Mouse (Mus musculus) embryonic facial prominence, embryonic 14.5 days (tissue): ENCODE data around the gene Ccdc85a. TPM values are rescaled to one million over a fixed set of nuclear protein-coding genes. Genes with fewer than 3 reads are reported as not detected.

Experiments used
- ATAC-seq: fragments of 200-750 bp; cut with Nextera tagmentation; 2 replicates; pipeline ENCODE4 v1.8.0; 2017; ENCODE audit warnings: low read depth, moderate number of reproducible peaks, moderate TSS enrichment
- DNase-seq: peaks from one replicate; pipeline ENCODE4 v3.0.0-alpha.2; 2015; ENCODE audit warnings: low spot score
- H3K27ac ChIP-seq: fragments of 300-500 bp; sonication (generic); replicated peaks from 2 replicates; pipeline ENCODE4 v1.5.1; 2014; ENCODE audit warnings: low read depth, mild to moderate bottlenecking, low read length, moderate library complexity
- H3K27me3 ChIP-seq: fragments of 300-500 bp; sonication (generic); replicated peaks from 2 replicates; pipeline ENCODE4 v1.6.1; 2014; ENCODE audit warnings: low read length; ENCODE audit not compliant: control insufficient read depth, insufficient read depth
- H3K36me3 ChIP-seq: fragments of 300-500 bp; sonication (generic); 2 replicates; pipeline ENCODE4 v1.6.1; 2014; ENCODE audit warnings: low read length, mixed read lengths; ENCODE audit not compliant: control insufficient read depth, insufficient read depth
- H3K4me1 ChIP-seq: fragments of 300-500 bp; sonication (generic); 2 replicates; pipeline ENCODE4 v1.6.1; 2014; ENCODE audit warnings: antibody characterized with exemption, low read length; ENCODE audit not compliant: control insufficient read depth, insufficient read depth
- H3K4me2 ChIP-seq: fragments of 300-500 bp; sonication (generic); 2 replicates; pipeline ENCODE4 v1.6.1; 2014; ENCODE audit warnings: low read depth, mild to moderate bottlenecking, low read length, moderate library complexity, mixed read lengths
- H3K4me3 ChIP-seq: fragments of 300-500 bp; sonication (generic); 2 replicates; pipeline ENCODE4 v1.5.1; 2014; ENCODE audit warnings: low read depth, mild to moderate bottlenecking, low read length
- H3K9ac ChIP-seq: fragments of 300-500 bp; sonication (generic); 2 replicates; pipeline ENCODE4 v1.6.1; 2014; ENCODE audit warnings: low read depth, mild to moderate bottlenecking, low read length, moderate library complexity, mixed read lengths
- H3K9me3 ChIP-seq: fragments of 300-500 bp; sonication (generic); 2 replicates; pipeline ENCODE4 v1.6.1; 2016; ENCODE audit warnings: low read length; ENCODE audit not compliant: control insufficient read depth
- WGBS: fragments of 180-500 bp; shearing (Covaris S2); extraction: QIAGEN DNeasy Blood & Tissue Kit; methylation state at CpG from one replicate; pipeline ENCODE4 v1.1.7; 2014; 5-methylcytosine and 5-hydroxymethylcytosine counted together
- polyA plus RNA-seq: library from polyadenylated mRNA; unstranded; fragments of >200 nt; fragmentation: Nextera tagmentation; extraction: Ambion mirVana; gene quantifications from 2 replicates; pipeline ENCODE4 v1.2.1, GENCODE M21; 2014

Gene Ccdc85a
- 4.0 and 5.2 TPM in 2 replicates for polyA plus RNA-seq

DNA sequence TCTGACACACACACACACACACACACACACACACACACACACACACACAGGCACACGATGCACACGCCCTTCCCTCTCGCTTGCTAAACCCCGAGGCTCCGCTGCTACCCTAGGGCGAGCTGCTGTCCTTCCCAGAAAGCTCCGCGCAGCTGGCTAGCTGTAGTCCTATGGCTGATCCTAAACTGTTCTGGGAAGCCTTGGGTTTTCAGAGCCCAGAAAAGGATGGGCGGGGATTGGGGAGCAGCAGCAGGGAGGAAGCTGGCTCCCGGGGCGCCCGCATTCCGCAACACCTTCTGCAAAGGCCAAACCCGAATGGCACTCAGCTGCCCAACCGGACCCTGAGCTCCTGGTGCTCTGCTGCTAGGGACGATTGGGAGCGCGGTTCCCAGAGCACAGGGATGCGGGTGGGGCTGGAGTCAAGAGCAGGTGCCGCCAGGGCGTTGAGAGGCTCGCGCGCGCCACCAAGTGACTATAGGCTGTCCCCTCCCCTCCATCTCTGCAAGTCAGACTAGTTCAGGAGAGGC lies at the start of gene Ccdc85a:
Ccdc85a (minus strand) TSS at position 414 of the 524 bp plus-strand sequence.
- H3K4me3 ChIP-seq: peak within 1 kb of the TSS; percentile 58
- no peaks in the 10 kb centered on the region for H3K36me3 ChIP-seq
- no peaks in the 10 kb centered on the region for H3K9me3 ChIP-seq
- DNase-seq (peak; percentile 87), ATAC-seq (peak; percentile 96)
- peak within 1 kb of the TSS; percentile 98 for H3K4me2 ChIP-seq
- H3K27me3 ChIP-seq: peaks cover 19% of the 10 kb centered on the region
- under 1% methylated on average over 17 of the region's 25 CpGs for WGBS
- peak within 1 kb of the TSS; percentile 61 for H3K9ac ChIP-seq
- peaks cover 4% of the 10 kb centered on the region; the same call in 1 of the 2 replicates for H3K4me1 ChIP-seq
- no peak within 1 kb of the TSS for H3K27ac ChIP-seq

GRCm38 (mm10) chr11:28633571-28634125 lies 49.5 kb upstream of the Ccdc85a start:
- Histone ChIP-seq H3K27ac (no peak overlapping the region), H3K27me3 (no peaks in the 10 kb centered on the region), H3K36me3 (no peaks in the 10 kb centered on the region), H3K4me1 (no peaks in the 10 kb centered on the region), H3K9ac (no peak overlapping the region), H3K4me2 (no peak overlapping the region), H3K4me3 (no peak overlapping the region), H3K9me3 (no peaks in the 10 kb centered on the region)
- 6% methylated on average over 1 of the region's 1 CpGs for WGBS
- DNase-seq: peak; percentile 5
- no peak for ATAC-seq

DNA sequence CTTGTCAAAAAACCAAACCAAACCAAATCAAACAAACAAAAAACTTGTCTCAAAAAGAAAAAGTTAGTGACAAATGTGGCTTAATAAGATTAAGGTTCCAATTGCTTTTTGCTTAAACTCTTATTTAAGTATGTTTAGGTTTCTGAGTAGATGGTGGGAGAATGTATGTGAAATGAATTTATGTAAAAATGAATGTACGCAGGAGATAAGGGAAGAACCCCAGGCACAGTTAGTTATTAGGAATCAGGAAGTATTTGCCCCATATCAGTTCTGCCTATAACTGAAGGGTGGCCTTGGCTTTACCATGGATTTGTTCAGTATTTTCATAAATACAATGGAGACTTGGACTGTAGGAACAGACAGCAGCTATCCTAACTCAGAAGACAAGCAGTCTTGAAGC lies 49.0 kb upstream of the Ccdc85a start:
- Histone ChIP-seq H3K4me3 (no peak overlapping the region), H3K4me2 (no peak overlapping the region), H3K9me3 (no peaks in the 10 kb centered on the region), H3K4me1 (no peaks in the 10 kb centered on the region), H3K27ac (no peak overlapping the region), H3K9ac (no peak overlapping the region), H3K36me3 (no peaks in the 10 kb centered on the region), H3K27me3 (no peaks in the 10 kb centered on the region)
- ATAC-seq (no peak), DNase-seq (no peak)
- 88% methylated on average over 1 of the region's 1 CpGs for WGBS

DNA sequence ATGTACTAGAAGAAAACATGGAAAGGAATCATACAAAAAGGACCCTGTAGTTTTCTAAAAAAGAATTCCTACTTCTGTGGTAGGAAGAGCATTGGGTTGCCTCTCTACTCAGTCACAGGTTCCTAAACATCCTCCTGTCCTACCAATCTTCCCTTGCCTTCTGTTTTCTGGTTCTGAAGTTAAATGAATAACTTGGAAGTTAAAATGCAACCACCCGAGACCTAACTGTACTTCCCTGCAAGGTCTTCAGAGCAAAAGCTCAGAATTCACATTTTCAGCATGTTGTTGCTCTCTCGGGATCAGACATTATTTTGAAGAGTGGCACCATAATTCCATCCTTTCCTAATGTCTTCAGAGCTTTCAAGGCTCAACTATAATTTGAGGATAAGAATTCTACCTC lies 46.6 kb upstream of the Ccdc85a start:
- H3K4me3 ChIP-seq: no peak overlapping the region
- ATAC-seq (no peak), DNase-seq (no peak)
- H3K27me3 ChIP-seq: no peaks in the 10 kb centered on the region
- WGBS: 73% methylated on average over 2 of the region's 2 CpGs
- H3K27ac ChIP-seq: no peak overlapping the region
- H3K4me2 ChIP-seq: no peak overlapping the region
- no peaks in the 10 kb centered on the region for H3K4me1 ChIP-seq
- H3K9me3 ChIP-seq: no peaks in the 10 kb centered on the region
- H3K9ac ChIP-seq: no peak overlapping the region
- H3K36me3 ChIP-seq: no peaks in the 10 kb centered on the region

DNA sequence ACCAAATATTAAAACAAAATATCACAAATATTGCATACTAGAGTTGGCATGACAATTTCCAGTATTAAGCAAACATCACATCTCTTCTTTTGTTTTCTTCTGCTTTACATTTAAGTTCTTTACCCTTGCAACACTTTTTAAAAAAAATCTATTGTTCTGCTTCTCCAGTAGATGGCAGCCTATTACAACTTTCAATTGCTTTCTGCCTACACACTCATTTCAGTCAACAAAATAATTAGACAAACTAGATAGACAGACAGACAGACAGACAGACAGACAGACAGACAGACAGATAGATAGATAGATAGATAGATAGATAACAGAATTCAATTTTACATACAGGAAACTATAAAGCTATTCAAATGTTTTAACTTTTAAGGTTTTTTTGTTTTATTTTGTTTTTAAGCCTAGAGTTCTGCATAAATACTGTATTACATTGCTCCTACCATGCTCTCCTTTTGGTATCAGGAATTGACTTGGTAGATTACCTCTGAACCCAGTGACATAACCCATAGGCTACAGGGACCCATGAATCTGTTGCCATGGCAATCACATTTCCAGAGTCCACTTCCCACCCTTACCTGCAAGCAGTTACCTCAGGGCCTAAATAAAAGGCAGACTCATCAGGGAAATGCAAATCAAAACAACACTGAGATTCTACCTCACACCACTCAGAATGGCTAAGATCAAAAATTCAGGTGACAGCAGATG lies 26.8 kb upstream of the Ccdc85a start:
- no peak overlapping the region for H3K9ac ChIP-seq
- H3K27me3 ChIP-seq: no peaks in the 10 kb centered on the region
- ATAC-seq: no peak
- H3K4me1 ChIP-seq: no peaks in the 10 kb centered on the region
- H3K9me3 ChIP-seq: no peaks in the 10 kb centered on the region
- no peak overlapping the region for H3K27ac ChIP-seq
- DNase-seq: peak; percentile 57
- no peak overlapping the region for H3K4me2 ChIP-seq
- H3K4me3 ChIP-seq: no peak overlapping the region
- no peaks in the 10 kb centered on the region for H3K36me3 ChIP-seq

- Histone ChIP-seq H3K9ac (peak overlapping the region; percentile 61), H3K4me3 (peak overlapping the region; percentile 58), H3K4me1 (peaks cover 4% of the 10 kb centered on the region; the same call in 1 of the 2 replicates), H3K36me3 (no peaks in the 10 kb centered on the region), H3K27me3 (peaks cover 19% of the 10 kb centered on the region), H3K9me3 (no peaks in the 10 kb centered on the region), H3K4me2 (peak overlapping the region; percentile 98), H3K27ac (no peak overlapping the region)
- under 1% methylated on average over 20 of the region's 63 CpGs for WGBS
- DNase-seq (peak; percentile 9), ATAC-seq (peak; percentile 51)
These were observed 800 bp downstream of the Ccdc85a start for GRCm38 (mm10) chr11:28583138-28583910.

GRCm38 (mm10) chr11:28582218-28582617 lies 1.9 kb downstream of the Ccdc85a start:
- Histone ChIP-seq H3K9me3 (no peaks in the 10 kb centered on the region), H3K9ac (no peak overlapping the region), H3K27ac (no peak overlapping the region), H3K4me2 (peak overlapping the region; percentile 98; the same call in 1 of the 2 replicates), H3K36me3 (no peaks in the 10 kb centered on the region), H3K4me3 (peak overlapping the region; percentile 58; the same call in 1 of the 2 replicates), H3K4me1 (peaks cover 4% of the 10 kb centered on the region; the same call in 1 of the 2 replicates), H3K27me3 (peaks cover 19% of the 10 kb centered on the region)
- WGBS: 18% methylated on average over 5 of the region's 5 CpGs
- ATAC-seq: no peak
- peak; percentile 14 for DNase-seq

- Histone ChIP-seq H3K4me3 (no peak overlapping the region), H3K27ac (no peak overlapping the region), H3K4me2 (no peak overlapping the region), H3K27me3 (no peaks in the 10 kb centered on the region), H3K36me3 (no peaks in the 10 kb centered on the region), H3K4me1 (no peaks in the 10 kb centered on the region), H3K9me3 (no peaks in the 10 kb centered on the region), H3K9ac (no peak overlapping the region)
- no peak for DNase-seq
- 84% methylated on average over 1 of the region's 1 CpGs for WGBS
- ATAC-seq: no peak
These were observed 11.7 kb downstream of the Ccdc85a start for GRCm38 (mm10) chr11:28572423-28572822.
